Mouse (Mus musculus) heart, adult 11 months (tissue): Measurements from ENCODE around the gene Ruvbl1.

Source experiments
- DNase-seq: peaks from one replicate; pipeline ENCODE4 v3.0.0; 2022

Gene Ruvbl1

GRCm38 (mm10) chr6:88465181-88465920, at the start of gene Ruvbl1:
Gene Ruvbl1, plus strand, starts transcription at chr6:88465409.
- peak; percentile 99 for DNase-seq

- no peak for DNase-seq
Measured at GRCm38 (mm10) chr6:88416130-88416758, 49.0 kb upstream of the Ruvbl1 start.

DNA sequence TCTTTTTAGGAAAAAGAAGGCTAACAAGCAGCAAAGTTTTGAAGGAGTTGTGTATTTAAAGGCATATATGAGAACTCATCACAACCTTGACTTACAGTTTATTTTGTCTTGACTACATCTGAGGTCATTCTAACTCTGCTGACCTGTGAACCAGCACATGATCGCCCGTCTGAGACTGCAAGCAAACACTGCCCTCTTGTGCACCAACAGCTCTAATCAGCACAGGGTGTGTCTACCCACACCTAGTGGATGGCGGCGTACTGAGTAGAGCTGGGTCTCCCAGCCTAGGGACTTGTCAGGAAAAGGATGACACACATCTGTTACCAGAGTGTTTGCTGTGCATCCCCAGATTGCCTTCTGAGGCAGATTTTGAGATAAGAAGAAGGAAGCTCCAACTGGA, 34.0 kb upstream of the Ruvbl1 start:
- DNase-seq = peak; percentile 94

DNA sequence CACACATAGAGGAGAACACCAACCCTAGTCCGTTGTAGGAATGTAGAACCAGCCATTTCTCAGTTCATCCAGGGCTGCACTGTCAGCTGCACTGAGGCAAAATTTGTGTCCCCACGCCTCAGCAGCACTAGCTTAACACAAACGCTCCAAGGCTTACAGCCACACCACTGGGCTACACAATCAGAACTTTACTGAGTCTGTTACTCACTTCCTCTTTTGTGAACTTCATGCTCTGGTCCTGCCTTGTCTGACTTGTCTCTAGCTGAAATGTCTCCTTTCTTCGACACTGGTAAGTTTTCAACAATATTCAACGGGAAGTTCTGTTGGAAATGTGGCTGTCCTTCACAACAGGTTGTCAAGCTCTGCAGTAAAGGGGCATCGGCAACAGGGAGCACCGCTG, 29.6 kb upstream of the Ruvbl1 start:
- no peak for DNase-seq

- no peak for DNase-seq
Measured at GRCm38 (mm10) chr6:88439056-88439455, 26.2 kb upstream of the Ruvbl1 start.

DNA sequence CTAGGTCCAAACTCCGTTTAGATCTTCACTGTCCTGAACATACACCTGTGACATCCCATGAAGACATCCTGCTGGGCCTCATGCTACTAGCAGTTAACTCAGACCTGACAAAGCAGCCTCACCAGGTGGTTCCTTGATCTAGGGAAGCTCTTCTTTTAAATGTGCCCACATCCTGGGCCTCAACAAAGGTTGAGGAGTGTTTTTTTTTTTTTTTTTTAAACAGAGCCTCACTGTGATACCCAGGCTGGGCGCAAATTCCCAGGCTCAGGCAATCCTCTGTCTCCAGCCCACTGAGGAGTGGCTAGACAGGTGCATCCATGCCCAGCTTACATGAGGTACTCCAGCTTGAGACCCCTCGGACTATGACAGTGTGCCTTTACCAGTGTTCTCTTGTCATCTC, 22.7 kb upstream of the Ruvbl1 start:
- DNase-seq = no peak

- no peak for DNase-seq
Measured at GRCm38 (mm10) chr6:88443446-88443845, 21.8 kb upstream of the Ruvbl1 start.

DNA sequence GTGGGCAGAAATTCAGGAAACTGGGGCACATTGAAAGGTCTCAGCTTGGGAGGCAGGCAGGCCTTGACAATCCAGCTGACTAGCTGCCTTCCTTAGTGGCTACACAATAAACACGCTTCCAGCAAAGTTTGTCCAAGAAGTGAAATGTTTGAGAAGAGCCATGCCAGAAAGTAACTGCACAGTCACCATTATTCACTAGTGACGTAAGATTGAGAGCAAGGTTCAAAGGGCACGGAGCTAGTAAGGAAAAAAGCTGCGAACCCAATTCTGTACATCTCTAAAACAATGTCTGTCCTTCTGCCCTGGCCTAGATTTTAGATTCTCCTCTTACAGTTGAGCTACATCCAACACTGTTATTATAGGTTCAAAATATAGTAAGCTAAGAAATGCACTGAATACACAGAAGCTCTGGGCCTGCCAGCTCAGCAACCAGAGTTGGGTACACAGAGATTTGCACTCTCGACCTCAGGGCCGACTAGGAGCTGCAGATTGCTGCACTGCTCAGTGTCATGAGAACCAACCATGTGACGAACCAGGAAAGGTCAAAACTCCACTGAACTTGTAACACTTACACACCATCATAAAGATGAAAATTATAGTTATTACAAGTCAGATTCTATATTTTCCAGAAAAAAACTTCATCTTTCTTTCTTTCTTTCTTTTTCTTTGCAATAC, 21.0 kb upstream of the Ruvbl1 start:
- DNase-seq = no peak

DNA sequence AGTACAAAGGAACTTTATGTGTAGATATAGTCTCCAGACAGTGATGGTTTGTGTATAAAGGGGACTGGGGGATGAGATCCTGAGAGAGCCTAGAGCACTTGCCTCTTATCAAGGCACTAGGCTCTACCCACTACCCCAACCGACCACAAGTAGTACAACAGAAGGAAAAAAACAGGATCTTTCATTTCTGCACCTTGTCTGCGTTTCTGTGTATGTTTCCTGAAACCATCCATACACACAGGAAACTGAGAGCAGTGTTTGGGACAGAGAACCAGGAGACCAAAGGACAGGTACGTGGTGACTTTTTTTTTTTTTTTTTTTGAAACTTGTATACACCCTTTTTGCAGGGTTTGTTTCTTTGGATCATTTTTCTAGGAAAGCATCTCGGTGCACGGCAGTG, 19.5 kb upstream of the Ruvbl1 start:
- no peak for DNase-seq

GRCm38 (mm10) chr6:88446063-88447002, 18.9 kb upstream of the Ruvbl1 start, which contains the start of gene Eefsec:
Gene Eefsec, minus strand, starts transcription at chr6:88446539.
- DNase-seq = peak; percentile 97

GRCm38 (mm10) chr6:88447454-88447853, 17.8 kb upstream of the Ruvbl1 start:
- DNase-seq = no peak

- no peak for DNase-seq
Measured at GRCm38 (mm10) chr6:88454545-88454944, 10.7 kb upstream of the Ruvbl1 start.

DNA sequence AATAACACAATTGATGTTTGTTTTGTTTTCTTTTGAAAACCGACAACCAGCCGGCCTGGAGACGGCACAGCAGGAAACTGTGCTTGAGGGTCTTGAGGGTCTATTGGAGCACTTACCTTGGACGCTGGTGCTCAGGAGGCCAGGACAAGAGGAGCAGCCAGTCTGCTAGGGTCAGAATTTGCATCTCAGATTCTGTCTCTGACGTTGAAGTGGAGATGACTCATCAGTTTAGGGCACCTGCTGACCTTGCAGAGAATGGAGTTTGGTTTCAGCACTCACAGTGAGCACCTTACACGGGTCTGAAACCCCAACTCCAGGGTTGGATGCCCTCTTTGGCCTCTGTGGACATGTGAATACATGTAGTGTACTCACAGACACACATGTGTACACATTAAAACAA, 4.7 kb downstream of the Ruvbl1 start:
- no peak for DNase-seq

- no peak for DNase-seq
Measured at GRCm38 (mm10) chr6:88480421-88480820, 15.2 kb downstream of the Ruvbl1 start.

- DNase-seq = peak; percentile 95
Measured at GRCm38 (mm10) chr6:88483111-88483510, 17.9 kb downstream of the Ruvbl1 start.

DNA sequence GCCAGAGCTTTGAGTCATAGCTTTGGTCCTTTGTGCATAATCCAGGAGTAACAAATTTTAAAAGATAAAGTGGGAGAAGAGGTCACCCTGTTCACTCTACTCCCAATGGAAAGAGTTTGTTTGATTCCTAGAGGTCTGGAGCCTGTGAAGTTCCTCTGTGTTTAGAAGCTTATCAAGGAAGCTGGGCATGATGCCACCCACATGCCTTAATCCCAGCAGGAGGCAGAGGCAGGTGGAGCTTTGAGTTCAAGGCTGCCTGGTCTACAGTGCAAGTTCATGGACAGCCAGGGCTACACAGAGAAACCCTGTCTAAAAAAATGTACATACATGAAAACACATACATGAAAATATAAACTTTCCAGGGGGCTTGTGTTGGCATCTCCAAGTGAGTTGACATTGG, 18.7 kb downstream of the Ruvbl1 start:
- no peak for DNase-seq

DNA sequence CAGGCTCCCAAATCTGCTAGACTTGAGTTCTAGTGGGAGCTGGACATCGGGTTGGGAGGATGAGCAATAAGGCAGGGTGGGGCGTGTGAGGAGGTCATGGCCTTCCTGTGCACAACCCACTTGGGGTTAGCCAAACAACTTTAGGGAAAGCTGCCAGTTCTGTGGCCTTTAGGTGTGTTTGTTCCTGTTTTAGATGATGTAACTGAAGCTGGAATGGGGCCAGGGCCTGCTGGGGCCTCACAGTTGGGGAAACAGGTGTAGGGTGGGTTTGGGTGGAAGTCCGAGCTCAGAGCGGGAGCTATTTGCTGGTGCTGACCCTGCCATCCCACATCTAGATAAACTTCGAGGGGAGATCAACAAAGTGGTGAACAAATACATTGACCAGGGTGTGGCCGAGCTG, 20.2 kb downstream of the Ruvbl1 start:
- DNase-seq = peak; percentile 94

DNA sequence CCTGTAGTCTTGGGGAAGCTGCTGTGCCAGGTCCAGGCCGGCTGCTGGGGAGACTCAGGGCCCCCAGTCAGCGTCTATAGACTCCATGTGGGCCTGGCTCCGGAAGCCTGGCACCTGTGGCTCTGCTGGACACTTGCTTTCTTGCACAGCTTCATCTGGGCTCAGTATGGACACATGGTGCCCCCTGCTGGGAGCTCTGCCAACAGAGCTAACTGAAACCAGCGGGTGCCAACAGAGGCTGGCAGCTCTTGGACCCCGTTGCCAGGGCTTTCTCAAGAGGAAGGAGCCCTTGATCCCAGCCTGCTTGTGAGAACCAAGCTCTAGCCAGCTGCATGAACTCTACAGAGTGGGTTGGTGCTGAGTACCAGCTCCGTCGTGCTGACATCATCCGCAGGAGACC, 21.7 kb downstream of the Ruvbl1 start:
- peak; percentile 93 for DNase-seq

GRCm38 (mm10) chr6:88489026-88489425, 23.8 kb downstream of the Ruvbl1 start:
- no peak for DNase-seq

DNA sequence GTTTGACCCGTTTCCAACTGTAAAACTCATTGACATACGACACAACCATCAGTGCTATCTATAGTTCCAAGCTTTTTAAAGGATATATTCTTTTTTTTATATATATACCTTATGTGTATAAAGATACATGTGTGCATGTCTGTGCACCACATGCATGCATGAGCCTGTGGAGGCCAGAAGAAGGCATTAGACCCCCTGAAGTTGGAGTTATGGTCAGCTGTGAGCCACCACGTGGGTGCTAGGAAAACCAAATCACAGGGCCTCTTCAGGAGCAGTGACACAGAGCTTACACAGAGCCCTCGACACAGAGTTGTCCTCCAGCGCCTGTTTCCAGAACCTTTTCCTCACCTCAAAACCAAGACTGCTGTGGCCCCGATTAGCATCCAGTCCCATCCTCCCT, 24.6 kb downstream of the Ruvbl1 start:
- no peak for DNase-seq

GRCm38 (mm10) chr6:88490629-88491354, 25.6 kb downstream of the Ruvbl1 start:
- peak; percentile 96 for DNase-seq

DNA sequence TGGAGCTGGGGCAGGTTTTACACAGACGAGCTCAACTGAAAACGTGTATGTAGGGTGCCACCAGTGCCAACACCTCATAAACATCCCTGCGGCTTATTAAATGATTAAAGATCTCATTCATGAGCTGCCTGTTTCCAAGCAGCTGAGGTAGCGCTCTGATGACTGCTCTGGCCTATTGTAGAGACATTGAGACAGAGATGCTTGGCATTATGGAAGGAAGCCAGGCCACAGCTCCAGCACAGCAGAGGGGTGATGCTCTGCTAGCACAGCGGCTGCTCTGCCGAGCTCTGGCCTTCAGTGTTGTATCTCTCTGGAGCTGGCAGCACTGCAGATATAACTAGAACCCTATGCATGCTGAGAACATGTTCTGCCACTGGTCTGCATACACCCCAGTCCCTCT, 28.5 kb downstream of the Ruvbl1 start:
- DNase-seq = no peak
